Mouse (Mus musculus) heart, embryonic 10.5 days (tissue): ENCODE measurements around the gene Myrf. TPM values are rescaled to one million over a fixed set of nuclear protein-coding genes. Genes with fewer than 3 reads are reported as not detected.
A peak's percentile ranks its signal among the peaks of the same experiment; 100 is the strongest.

Experiments
- DNase-seq: peaks from one replicate; pipeline ENCODE4 v3.0.0-alpha.2; 2017; ENCODE audit warnings: low spot score
- H3K27ac ChIP-seq: fragments of 300-500 bp; sonication (generic); 2 replicates; pipeline ENCODE4 v1.5.1; 2016; ENCODE audit warnings: mild to moderate bottlenecking
- H3K27me3 ChIP-seq: fragments of 300-500 bp; sonication (generic); 2 replicates; pipeline ENCODE4 v1.6.1; 2016; ENCODE audit warnings: mild to moderate bottlenecking; ENCODE audit not compliant: poor library complexity, insufficient read depth, severe bottlenecking
- H3K36me3 ChIP-seq: fragments of 300-500 bp; sonication (generic); 2 replicates; pipeline ENCODE4 v1.6.1; 2016; ENCODE audit warnings: mild to moderate bottlenecking, moderate library complexity
- H3K4me1 ChIP-seq: fragments of 300-500 bp; sonication (generic); 2 replicates; pipeline ENCODE4 v1.6.1; 2016; ENCODE audit warnings: mild to moderate bottlenecking
- H3K4me3 ChIP-seq: fragments of 300-500 bp; sonication (generic); 2 replicates; pipeline ENCODE4 v1.5.1; 2016; ENCODE audit warnings: mild to moderate bottlenecking, moderate library complexity
- H3K9me3 ChIP-seq: fragments of 300-500 bp; sonication (generic); 2 replicates; pipeline ENCODE4 v1.6.1; 2016; ENCODE audit warnings: mild to moderate bottlenecking, moderate library complexity
- WGBS: fragments of 180-500 bp; shearing (Covaris S2); methylation state at CpG from one replicate; pipeline ENCODE4 v1.1.7; 2016; 5-methylcytosine and 5-hydroxymethylcytosine counted together
- polyA plus RNA-seq: library from polyadenylated mRNA; unstranded; fragments of >200 nt; fragmentation: Nextera tagmentation; extraction: Ambion mirVana; gene quantifications from 2 replicates; pipeline ENCODE4 v1.2.1, GENCODE M21; 2016

The Myrf gene
- polyA plus RNA-seq, 1 experiment from 2014 or later, result 30.6 TPM

GRCm38 (mm10) chr19:10272746-10273145 lies 32.2 kb upstream of the Myrf start:
- H3K9me3 ChIP-seq, result no peaks in the 10 kb centered on the region
- 22% methylated on average over 11 of the region's 11 CpGs for WGBS
- H3K27me3 ChIP-seq, result peaks cover 60% of the 10 kb centered on the region
- peak overlapping the region; percentile 25 for H3K4me3 ChIP-seq
- no peak for DNase-seq
- H3K36me3 ChIP-seq, result no peaks in the 10 kb centered on the region
- H3K4me1 ChIP-seq, result peaks cover 54% of the 10 kb centered on the region
- peak overlapping the region; percentile 80 for H3K27ac ChIP-seq

- peak overlapping the region; percentile 80 for H3K27ac ChIP-seq
- H3K36me3 ChIP-seq, result no peaks in the 10 kb centered on the region
- 77% methylated on average over 7 of the region's 7 CpGs for WGBS
- no peak for DNase-seq
- no peak overlapping the region for H3K4me3 ChIP-seq
- no peaks in the 10 kb centered on the region for H3K9me3 ChIP-seq
- H3K4me1 ChIP-seq, result peaks cover 51% of the 10 kb centered on the region
- H3K27me3 ChIP-seq, result peaks cover 62% of the 10 kb centered on the region
These were observed 31.0 kb upstream of the Myrf start for GRCm38 (mm10) chr19:10271592-10271991.

- WGBS, result 77% methylated on average over 5 of the region's 5 CpGs
These were observed 29.8 kb upstream of the Myrf start for GRCm38 (mm10) chr19:10270356-10270755.

GRCm38 (mm10) chr19:10268851-10269250 lies 28.3 kb upstream of the Myrf start:
- Histone ChIP-seq H3K27me3 (peaks cover 61% of the 10 kb centered on the region), H3K4me1 (peaks cover 45% of the 10 kb centered on the region), H3K4me3 (no peak overlapping the region), H3K36me3 (no peaks in the 10 kb centered on the region), H3K27ac (no peak overlapping the region), H3K9me3 (no peaks in the 10 kb centered on the region)
- DNase-seq, result no peak
- WGBS, result 82% methylated on average over 15 of the region's 15 CpGs

More at GRCm38 (mm10) chr19:10270356-10270755, 29.8 kb upstream of the Myrf start:
- no peaks in the 10 kb centered on the region for H3K36me3 ChIP-seq
- peaks cover 51% of the 10 kb centered on the region for H3K4me1 ChIP-seq
- H3K27me3 ChIP-seq, result peaks cover 50% of the 10 kb centered on the region
- no peak overlapping the region for H3K4me3 ChIP-seq
- no peak for DNase-seq
- H3K27ac ChIP-seq, result no peak overlapping the region
- no peaks in the 10 kb centered on the region for H3K9me3 ChIP-seq

- Histone ChIP-seq H3K27me3 (peaks cover 64% of the 10 kb centered on the region), H3K4me3 (no peak overlapping the region), H3K9me3 (no peaks in the 10 kb centered on the region), H3K36me3 (no peaks in the 10 kb centered on the region), H3K4me1 (peaks cover 36% of the 10 kb centered on the region), H3K27ac (no peak overlapping the region)
- 85% methylated on average over 10 of the region's 10 CpGs for WGBS
- no peak for DNase-seq
These were observed 27.4 kb upstream of the Myrf start for GRCm38 (mm10) chr19:10267953-10268352.

GRCm38 (mm10) chr19:10267057-10267456 lies 26.5 kb upstream of the Myrf start:
- no peaks in the 10 kb centered on the region for H3K9me3 ChIP-seq
- peaks cover 27% of the 10 kb centered on the region for H3K4me1 ChIP-seq
- no peak for DNase-seq
- whole genome bisulfite sequencing, result 17% methylated on average over 15 of the region's 15 CpGs
- peak overlapping the region; percentile 62 for H3K27ac ChIP-seq
- H3K36me3 ChIP-seq, result no peaks in the 10 kb centered on the region
- peaks cover 73% of the 10 kb centered on the region for H3K27me3 ChIP-seq
- peak overlapping the region; percentile 25; the same call in 1 of the 2 replicates for H3K4me3 ChIP-seq

- peak overlapping the region; percentile 25 for H3K4me3 ChIP-seq
- WGBS, result 22% methylated on average over 14 of the region's 14 CpGs
- peaks cover 74% of the 10 kb centered on the region for H3K27me3 ChIP-seq
- H3K4me1 ChIP-seq, result peaks cover 20% of the 10 kb centered on the region
- peak overlapping the region; percentile 62; the same call in 1 of the 2 replicates for H3K27ac ChIP-seq
- peak; percentile 91 for DNase-seq
- H3K9me3 ChIP-seq, result no peaks in the 10 kb centered on the region
- H3K36me3 ChIP-seq, result no peaks in the 10 kb centered on the region
These were observed 25.8 kb upstream of the Myrf start for GRCm38 (mm10) chr19:10266196-10266850.

GRCm38 (mm10) chr19:10261369-10261768 lies 20.8 kb upstream of the Myrf start:
- 49% methylated on average over 7 of the region's 7 CpGs for WGBS
- Histone ChIP-seq H3K27ac (no peak overlapping the region), H3K27me3 (peaks cover 68% of the 10 kb centered on the region), H3K4me3 (no peak overlapping the region), H3K9me3 (no peaks in the 10 kb centered on the region), H3K4me1 (peaks cover 6% of the 10 kb centered on the region), H3K36me3 (no peaks in the 10 kb centered on the region)
- DNase-seq, result no peak

GRCm38 (mm10) chr19:10258279-10259011 lies 17.9 kb upstream of the Myrf start:
- Histone ChIP-seq H3K4me1 (peaks cover 6% of the 10 kb centered on the region; the same call in 1 of the 2 replicates), H3K9me3 (no peaks in the 10 kb centered on the region), H3K4me3 (no peak overlapping the region), H3K27me3 (peaks cover 53% of the 10 kb centered on the region), H3K27ac (no peak overlapping the region), H3K36me3 (no peaks in the 10 kb centered on the region)
- peak; percentile 90 for DNase-seq
- WGBS, result 20% methylated on average over 6 of the region's 6 CpGs

GRCm38 (mm10) chr19:10248128-10248527 lies 7.6 kb upstream of the Myrf start:
- Histone ChIP-seq H3K27ac (peak overlapping the region; percentile 37), H3K36me3 (no peaks in the 10 kb centered on the region), H3K9me3 (no peaks in the 10 kb centered on the region), H3K27me3 (peaks cover 71% of the 10 kb centered on the region), H3K4me1 (peaks cover 37% of the 10 kb centered on the region), H3K4me3 (peak overlapping the region; percentile 19)
- 28% methylated on average over 20 of the region's 20 CpGs for WGBS
- DNase-seq, result peak; percentile 80

- H3K27ac ChIP-seq, result peak overlapping the region; percentile 37
- no peak overlapping the region for H3K4me3 ChIP-seq
- WGBS, result 23% methylated on average over 6 of the region's 6 CpGs
- peaks cover 63% of the 10 kb centered on the region for H3K27me3 ChIP-seq
- DNase-seq, result no peak
- no peaks in the 10 kb centered on the region for H3K36me3 ChIP-seq
- H3K4me1 ChIP-seq, result peaks cover 41% of the 10 kb centered on the region
- no peaks in the 10 kb centered on the region for H3K9me3 ChIP-seq
These were observed 6.6 kb upstream of the Myrf start for GRCm38 (mm10) chr19:10247165-10247564.

- WGBS, result 16% methylated on average over 3 of the region's 3 CpGs
- Histone ChIP-seq H3K9me3 (no peaks in the 10 kb centered on the region), H3K4me3 (no peak overlapping the region), H3K36me3 (no peaks in the 10 kb centered on the region), H3K27ac (peak overlapping the region; percentile 17; the same call in 1 of the 2 replicates), H3K27me3 (peaks cover 46% of the 10 kb centered on the region), H3K4me1 (peaks cover 58% of the 10 kb centered on the region)
- DNase-seq, result peak; percentile 83
These were observed 3.6 kb upstream of the Myrf start for GRCm38 (mm10) chr19:10244183-10244582.

GRCm38 (mm10) chr19:10242916-10243315 lies 2.4 kb upstream of the Myrf start:
- no peak for DNase-seq
- 10% methylated on average over 8 of the region's 8 CpGs for WGBS
- Histone ChIP-seq H3K9me3 (no peaks in the 10 kb centered on the region), H3K4me1 (peaks cover 62% of the 10 kb centered on the region), H3K27ac (peak overlapping the region; percentile 54; the same call in 1 of the 2 replicates), H3K27me3 (peaks cover 45% of the 10 kb centered on the region; the same call in 1 of the 2 replicates), H3K36me3 (no peaks in the 10 kb centered on the region), H3K4me3 (no peak overlapping the region)
